Mouse (Mus musculus): ENCODE measurements around the gene Tpd52l1. TPM values are rescaled to one million over a fixed set of nuclear protein-coding genes. Genes with fewer than 3 reads are reported as not detected.

The Tpd52l1 gene
- polyA plus RNA-seq, 1 experiment from 2014 or later = 3.9 TPM

Other genes starting within 250 kb of the Tpd52l1 start
- 78.3 and 78.5 TPM in 2 replicates for gene Hddc2, start 132.6 kb downstream of the Tpd52l1 start, polyA plus RNA-seq (2015; fragmentation: Nextera tagmentation; extraction: Ambion mirVana)
- 0.22 and 0.23 TPM in 2 replicates for gene Rnf217, start 163.2 kb upstream of the Tpd52l1 start, polyA plus RNA-seq (2015; fragmentation: Nextera tagmentation; extraction: Ambion mirVana)

Measured in thymus, postnatal 0 days (tissue).